Mouse (Mus musculus): ENCODE measurements around the gene Hist1h3a. TPM values are rescaled to one million over a fixed set of nuclear protein-coding genes. Genes with fewer than 3 reads are reported as not detected.

Gene Hist1h3a
- polyA plus RNA-seq, 1 experiment from 2014 or later = 2.2 TPM

Small RNAs within 50 kb of the gene (microRNA-seq; reads per million reads assigned to microRNA genes)
- gene Gm44314 (not detected), gene Gm44484 (not detected)

Other genes starting within 250 kb of the Hist1h3a start
- 4.1 and 6.4 TPM in 2 replicates for gene Hist1h4h, start 231.3 kb downstream of the Hist1h3a start, polyA plus RNA-seq (2014; fragmentation: Nextera tagmentation; extraction: Ambion mirVana)
- 3.4 and 4.6 TPM in 2 replicates for gene Hist1h2af, start 228.5 kb downstream of the Hist1h3a start, polyA plus RNA-seq (2014; fragmentation: Nextera tagmentation; extraction: Ambion mirVana)
- 0.77 and 1.4 TPM in 2 replicates for gene Hist1h3g, start 227.0 kb downstream of the Hist1h3a start, polyA plus RNA-seq (2014; fragmentation: Nextera tagmentation; extraction: Ambion mirVana)
- 0.13 and 0.30 TPM in 2 replicates for gene Hist1h2bh, start 219.0 kb downstream of the Hist1h3a start, polyA plus RNA-seq (2014; fragmentation: Nextera tagmentation; extraction: Ambion mirVana)
- gene Hist1h3f, start 218.3 kb downstream of the Hist1h3a start, polyA plus RNA-seq (2014; fragmentation: Nextera tagmentation; extraction: Ambion mirVana) = 0.32 and 0.47 TPM in 2 replicates
- not detected in 2 replicates for gene Hist1h4f, start 210.7 kb downstream of the Hist1h3a start, polyA plus RNA-seq (2014; fragmentation: Nextera tagmentation; extraction: Ambion mirVana)
- gene Hist1h1d, start 209.1 kb downstream of the Hist1h3a start, polyA plus RNA-seq (2014; fragmentation: Nextera tagmentation; extraction: Ambion mirVana) = 0.11 and 0.18 TPM in 2 replicates
- 3.1 and 3.8 TPM in 2 replicates for gene Hist1h3e, start 200.0 kb downstream of the Hist1h3a start, polyA plus RNA-seq (2014; fragmentation: Nextera tagmentation; extraction: Ambion mirVana)
- gene Hist1h2ae, start 191.2 kb downstream of the Hist1h3a start, polyA plus RNA-seq (2014; fragmentation: Nextera tagmentation; extraction: Ambion mirVana) = 30.2 and 34.0 TPM in 2 replicates
- 1.4 and 2.6 TPM in 2 replicates for gene Hist1h2bg, start 191.0 kb downstream of the Hist1h3a start, polyA plus RNA-seq (2014; fragmentation: Nextera tagmentation; extraction: Ambion mirVana)
- 1.5 and 2.7 TPM in 2 replicates for gene Hist1h2bf, start 188.2 kb downstream of the Hist1h3a start, polyA plus RNA-seq (2014; fragmentation: Nextera tagmentation; extraction: Ambion mirVana)
- gene Hist1h2ad, start 188.0 kb downstream of the Hist1h3a start, polyA plus RNA-seq (2014; fragmentation: Nextera tagmentation; extraction: Ambion mirVana) = 2.1 and 2.2 TPM in 2 replicates
- gene Hist1h3d, start 186.6 kb downstream of the Hist1h3a start, polyA plus RNA-seq (2014; fragmentation: Nextera tagmentation; extraction: Ambion mirVana) = 1.6 and 2.0 TPM in 2 replicates
- gene Hist1h4d, start 180.8 kb downstream of the Hist1h3a start, polyA plus RNA-seq (2014; fragmentation: Nextera tagmentation; extraction: Ambion mirVana) = 38.1 and 40.0 TPM in 2 replicates
- gene Hist1h2be, start 141.3 kb downstream of the Hist1h3a start, polyA plus RNA-seq (2014; fragmentation: Nextera tagmentation; extraction: Ambion mirVana) = 0.72 and 1.4 TPM in 2 replicates
- gene Hist1h1e, start 139.8 kb downstream of the Hist1h3a start, polyA plus RNA-seq (2014; fragmentation: Nextera tagmentation; extraction: Ambion mirVana) = 4.4 and 8.6 TPM in 2 replicates
- gene Hist1h2ac, start 78.4 kb downstream of the Hist1h3a start, polyA plus RNA-seq (2014; fragmentation: Nextera tagmentation; extraction: Ambion mirVana) = 0.57 and 0.67 TPM in 2 replicates
- 13.1 and 17.3 TPM in 2 replicates for gene Hist1h2bc, start 78.2 kb downstream of the Hist1h3a start, polyA plus RNA-seq (2014; fragmentation: Nextera tagmentation; extraction: Ambion mirVana)
- gene Hist1h1t, start 66.6 kb downstream of the Hist1h3a start, polyA plus RNA-seq (2014; fragmentation: Nextera tagmentation; extraction: Ambion mirVana) = not detected in 2 replicates
- 2.9 and 4.3 TPM in 2 replicates for gene Hist1h4c, start 63.9 kb downstream of the Hist1h3a start, polyA plus RNA-seq (2014; fragmentation: Nextera tagmentation; extraction: Ambion mirVana)
- gene Hfe, start 51.5 kb downstream of the Hist1h3a start, polyA plus RNA-seq (2014; fragmentation: Nextera tagmentation; extraction: Ambion mirVana) = 0.77 and 3.9 TPM in 2 replicates
- gene Hist1h1c, start 23.6 kb downstream of the Hist1h3a start, polyA plus RNA-seq (2014; fragmentation: Nextera tagmentation; extraction: Ambion mirVana) = 5.7 and 9.2 TPM in 2 replicates
- 1.2 TPM in 2 replicates for gene Hist1h3c, start 16.8 kb downstream of the Hist1h3a start, polyA plus RNA-seq (2014; fragmentation: Nextera tagmentation; extraction: Ambion mirVana)
- gene Hist1h2bb, start 15.7 kb downstream of the Hist1h3a start, polyA plus RNA-seq (2014; fragmentation: Nextera tagmentation; extraction: Ambion mirVana) = 0.51 TPM in 1 of 2 replicates, not detected in the other
- gene Hist1h2ab, start 11.3 kb downstream of the Hist1h3a start, polyA plus RNA-seq (2014; fragmentation: Nextera tagmentation; extraction: Ambion mirVana) = 11.3 and 13.5 TPM in 2 replicates
- 3.5 and 4.0 TPM in 2 replicates for gene Hist1h3b, start 10.1 kb downstream of the Hist1h3a start, polyA plus RNA-seq (2014; fragmentation: Nextera tagmentation; extraction: Ambion mirVana)
- 2.8 and 5.0 TPM in 2 replicates for gene Hist1h4b, start 5.4 kb downstream of the Hist1h3a start, polyA plus RNA-seq (2014; fragmentation: Nextera tagmentation; extraction: Ambion mirVana)
- gene Hist1h4a, start 1.2 kb downstream of the Hist1h3a start, polyA plus RNA-seq (2014; fragmentation: Nextera tagmentation; extraction: Ambion mirVana) = 0.47 and 1.1 TPM in 2 replicates
- 0.93 TPM in 1 of 2 replicates, not detected in the other for gene Hist1h1a, start 1.3 kb upstream of the Hist1h3a start, polyA plus RNA-seq (2014; fragmentation: Nextera tagmentation; extraction: Ambion mirVana)
- gene Trim38, start 7.5 kb upstream of the Hist1h3a start, polyA plus RNA-seq (2014; fragmentation: Nextera tagmentation; extraction: Ambion mirVana) = not detected in 2 replicates
- gene Slc17a2, start 44.6 kb upstream of the Hist1h3a start, polyA plus RNA-seq (2014; fragmentation: Nextera tagmentation; extraction: Ambion mirVana) = not detected in 2 replicates
- gene Slc17a3, start 77.0 kb upstream of the Hist1h3a start, polyA plus RNA-seq (2014; fragmentation: Nextera tagmentation; extraction: Ambion mirVana) = not detected in 2 replicates
- not detected in 2 replicates for gene Slc17a1, start 105.4 kb upstream of the Hist1h3a start, polyA plus RNA-seq (2014; fragmentation: Nextera tagmentation; extraction: Ambion mirVana)
- not detected in 2 replicates for gene Slc17a4, start 152.6 kb upstream of the Hist1h3a start, polyA plus RNA-seq (2014; fragmentation: Nextera tagmentation; extraction: Ambion mirVana)
- gene Hist1h2ba, start 171.8 kb upstream of the Hist1h3a start, polyA plus RNA-seq (2014; fragmentation: Nextera tagmentation; extraction: Ambion mirVana) = not detected in 2 replicates
- gene Hist1h2aa, start 172.1 kb upstream of the Hist1h3a start, polyA plus RNA-seq (2014; fragmentation: Nextera tagmentation; extraction: Ambion mirVana) = not detected in 2 replicates
- 1.9 and 2.7 TPM in 2 replicates for gene Scgn, start 228.8 kb upstream of the Hist1h3a start, polyA plus RNA-seq (2014; fragmentation: Nextera tagmentation; extraction: Ambion mirVana)